In the genomic region with DNA sequence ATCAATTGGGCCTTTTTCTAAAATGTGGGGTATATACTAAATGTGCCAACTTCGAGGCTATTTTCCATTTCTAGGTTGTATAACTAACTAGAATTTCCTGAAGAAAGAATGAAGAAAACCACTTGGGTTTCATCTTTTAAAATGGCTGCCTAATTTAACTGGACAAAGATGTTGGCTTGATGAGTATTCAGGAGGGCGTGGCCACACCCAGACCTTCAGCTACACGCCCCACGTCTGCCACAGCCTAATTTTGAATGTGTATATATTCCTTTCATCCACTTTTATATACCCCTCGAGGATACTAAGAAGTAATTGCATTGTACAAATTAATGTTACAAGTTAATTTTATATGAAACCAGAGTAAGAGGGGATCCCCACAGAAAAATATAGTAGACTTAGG, we compare ENCODE assay signal across 11 mouse cellular contexts. TPM values are rescaled to one million over a fixed set of nuclear protein-coding genes. Genes with fewer than 3 reads are reported as not detected.
DNase-seq lines count a peak whose midpoint lies in the region; ATAC-seq and TF ChIP-seq lines count a peak whose summit lies in the region.
"Had no signal": no experiment of that assay in that cellular context is flagged by ENCODE, and none has a peak within 500 bp of the region (broad histone marks: within the 10 kb centered on the region; RNA-seq: fewer than 3 reads in every experiment).

No protein-coding gene starts in this region.

- no peak overlapping the region for H3K4me2 ChIP-seq in hindbrain, embryonic 11.5 days (replicated peaks; ENCODE audit: low read depth, low read length)
- H3K4me2 ChIP-seq in embryonic facial prominence, embryonic 11.5 days (ENCODE audit: low read depth, low read length): peak overlapping the region; percentile 60
- peak overlapping the region; percentile 68 for H3K4me2 ChIP-seq in limb, embryonic 12.5 days

- peaks cover 35% of the 10 kb centered on the region for H3K79me3 ChIP-seq in C2C12 (ENCODE audit: low read depth)

- no peak overlapping the region for H3K9ac ChIP-seq in hindbrain, embryonic 11.5 days (ENCODE audit: low read depth, low read length)
- H3K9ac ChIP-seq in embryonic facial prominence, embryonic 11.5 days (replicated peaks; ENCODE audit: low read length): no peak overlapping the region; the same call in 1 of the 2 replicates
- H3K9ac ChIP-seq in limb, embryonic 12.5 days (replicated peaks): peak overlapping the region; percentile 61

- no peak for TF ChIP-seq CTCF in C2C12 (IDR thresholded peaks at IDR 0.05; ENCODE audit: control insufficient read depth, insufficient read depth, insufficient read length)

- 79% methylated on average over 5 of the region's 5 CpGs for WGBS in hindbrain, embryonic 10.5 days
- 77% methylated on average over 5 of the region's 5 CpGs for WGBS in hindbrain, embryonic 11.5 days
- 60% methylated on average over 5 of the region's 5 CpGs for WGBS in embryonic facial prominence, embryonic 11.5 days
- WGBS in limb, embryonic 12.5 days: 54% methylated on average over 5 of the region's 5 CpGs

- 0 out of 2 replicates have a peak overlapping the region, but pooled peaks have one; percentile 58 for H3K4me3 ChIP-seq in hindbrain, embryonic 10.5 days
- H3K4me3 ChIP-seq in hindbrain, embryonic 11.5 days (ENCODE audit: low read depth, low read length): no peak overlapping the region
- peak overlapping the region; percentile 56 for H3K4me3 ChIP-seq in C2C12 (ENCODE audit: insufficient read depth, poor library complexity, severe bottlenecking)
- peak overlapping the region; percentile 52 for H3K4me3 ChIP-seq in embryonic facial prominence, embryonic 11.5 days (ENCODE audit: low read depth, low read length)
- peak overlapping the region; percentile 45 for H3K4me3 ChIP-seq in limb, embryonic 12.5 days (replicated peaks)
- H3K4me3 ChIP-seq: megakaryocyte, embryonic 14.5 days had no signal

- no peaks in the 10 kb centered on the region for H3K9me3 ChIP-seq in hindbrain, embryonic 10.5 days
- H3K9me3 ChIP-seq in hindbrain, embryonic 11.5 days (ENCODE audit: control insufficient read depth, low read length): no peaks in the 10 kb centered on the region
- no peaks in the 10 kb centered on the region for H3K9me3 ChIP-seq in embryonic facial prominence, embryonic 11.5 days (replicated peaks; ENCODE audit: control insufficient read depth, low read length)
- no peaks in the 10 kb centered on the region for H3K9me3 ChIP-seq in limb, embryonic 12.5 days
- H3K9me3 ChIP-seq: megakaryocyte, embryonic 14.5 days had no signal

- no peak overlapping the region for H3K27ac ChIP-seq in hindbrain, embryonic 10.5 days
- no peak overlapping the region for H3K27ac ChIP-seq in hindbrain, embryonic 11.5 days (ENCODE audit: low read depth, low read length)
- H3K27ac ChIP-seq in embryonic facial prominence, embryonic 11.5 days (replicated peaks; ENCODE audit: low read depth, low read length): no peak overlapping the region
- H3K27ac ChIP-seq in limb, embryonic 12.5 days: peak overlapping the region; percentile 89; the same call in 1 of the 2 replicates

- no peak for ATAC-seq in hindbrain, embryonic 11.5 days (ENCODE audit: low FRiP score)
- ATAC-seq in embryonic facial prominence, embryonic 11.5 days (replicated peaks; ENCODE audit: insufficient number of reproducible peaks, low FRiP score, low TSS enrichment, low read depth): no peak
- ATAC-seq in limb, embryonic 12.5 days (ENCODE audit: insufficient number of reproducible peaks, insufficient read depth, low FRiP score, low TSS enrichment, low read depth): no peak
- ATAC-seq in CD4-positive, CD25-positive, alpha-beta regulatory T cell, adult 4 months: no peak
- ATAC-seq: forebrain, embryonic 16.5 days had no signal

- H3ac ChIP-seq in C2C12 (ENCODE audit: control insufficient read depth, insufficient read length, low read depth): no peak overlapping the region

- DNase-seq in hindbrain, embryonic 10.5 days (ENCODE audit: low spot score): no peak
- no peak for DNase-seq in hindbrain, embryonic 11.5 days (ENCODE audit: low spot score)
- peak; percentile 25 for DNase-seq in embryonic facial prominence, embryonic 11.5 days (ENCODE audit: low spot score)
- no peak for DNase-seq in urinary bladder, adult 2 months (ENCODE audit: low spot score)
- no peak for DNase-seq in cerebellum, adult 9-11 months
- DNase-seq: cerebellum, adult 9-10 months had no signal

- H3K4me1 ChIP-seq in hindbrain, embryonic 10.5 days (replicated peaks): peaks cover 27% of the 10 kb centered on the region
- H3K4me1 ChIP-seq in hindbrain, embryonic 11.5 days (replicated peaks; ENCODE audit: control insufficient read depth, insufficient read depth, low read length): no peaks in the 10 kb centered on the region
- no peaks in the 10 kb centered on the region for H3K4me1 ChIP-seq in embryonic facial prominence, embryonic 11.5 days (ENCODE audit: control insufficient read depth, insufficient read depth, low read length)
- peaks cover 31% of the 10 kb centered on the region for H3K4me1 ChIP-seq in limb, embryonic 12.5 days (replicated peaks)

- H3K36me3 ChIP-seq in hindbrain, embryonic 10.5 days: no peaks in the 10 kb centered on the region
- no peaks in the 10 kb centered on the region for H3K36me3 ChIP-seq in hindbrain, embryonic 11.5 days (ENCODE audit: control insufficient read depth, insufficient read depth, low read length)
- peaks cover 42% of the 10 kb centered on the region for H3K36me3 ChIP-seq in C2C12 (ENCODE audit: control insufficient read depth, insufficient read depth)
- no peaks in the 10 kb centered on the region for H3K36me3 ChIP-seq in embryonic facial prominence, embryonic 11.5 days (replicated peaks; ENCODE audit: control insufficient read depth, insufficient read depth, low read depth, low read length)
- H3K36me3 ChIP-seq in limb, embryonic 12.5 days: peaks cover 28% of the 10 kb centered on the region

- H3K27me3 ChIP-seq in hindbrain, embryonic 10.5 days (ENCODE audit: insufficient read depth, poor library complexity, severe bottlenecking): peaks cover 30% of the 10 kb centered on the region
- no peaks in the 10 kb centered on the region; the same call in 1 of the 2 replicates for H3K27me3 ChIP-seq in hindbrain, embryonic 11.5 days (ENCODE audit: control insufficient read depth, insufficient read depth, low read length)
- H3K27me3 ChIP-seq in C2C12 (ENCODE audit: control insufficient read depth, insufficient read depth, insufficient read length): no peaks in the 10 kb centered on the region
- no peaks in the 10 kb centered on the region for H3K27me3 ChIP-seq in embryonic facial prominence, embryonic 11.5 days (ENCODE audit: control insufficient read depth, insufficient read depth, low read length)
- H3K27me3 ChIP-seq in limb, embryonic 12.5 days: no peaks in the 10 kb centered on the region

- peaks cover 56% of the 10 kb centered on the region for H3K79me2 ChIP-seq in C2C12 (ENCODE audit: control insufficient read depth, insufficient read depth)

TF ChIP-seq in C2C12, 6 proteins besides CTCF, POLR2A, EP300 and RAD21:
- TF ChIP-seq FOSL1 (IDR thresholded peaks at IDR 0.05; ENCODE audit: insufficient read depth, low read length, poor library complexity, severe bottlenecking) (no peak), USF1 (IDR thresholded peaks at IDR 0.05; ENCODE audit: low read depth) (no peak), CEBPB (IDR thresholded peaks at IDR 0.05; ENCODE audit: low read depth) (no peak), MYOD1 (IDR thresholded peaks at IDR 0.05; ENCODE audit: control insufficient read depth, insufficient read length, low read depth) (no peak), MAX (IDR thresholded peaks at IDR 0.05) (no peak), MYOG (IDR thresholded peaks at IDR 0.05; ENCODE audit: control insufficient read depth, extremely low read depth, insufficient read length) (no peak)

RNA-seq across cellular contexts. Expression of gene Col1a2, which starts 2.2 kb away (rescaled TPM):
- 99.8 and 130 TPM in 2 replicates for polyA plus RNA-seq in hindbrain, embryonic 10.5 days (2016; fragmentation: Nextera tagmentation; extraction: Ambion mirVana)
- 143 and 151 TPM in 2 replicates for polyA plus RNA-seq in hindbrain, embryonic 11.5 days (2014; fragmentation: Nextera tagmentation; extraction: Ambion mirVana)
- 144 TPM for polyA plus RNA-seq in C2C12 (2012; fragmentation: generic; extraction: Trizol)
- 225 and 245 TPM in 2 replicates for polyA plus RNA-seq in embryonic facial prominence, embryonic 11.5 days (2014; fragmentation: Nextera tagmentation; extraction: Ambion mirVana)
- polyA plus RNA-seq in limb, embryonic 12.5 days (2016; fragmentation: Nextera tagmentation; extraction: Ambion mirVana): 448 and 471 TPM in 2 replicates
- polyA plus RNA-seq in CD4-positive, CD25-positive, alpha-beta regulatory T cell, adult 4 months (2017; shearing (Covaris generic)): under 1 TPM in 1 of 2 experiments, not detected in 1; 0.14 TPM
- polyA plus RNA-seq in urinary bladder, adult 2 months (2012; rRNA removed): 1,014 and 1,293 TPM in 2 replicates

Comparison
In these comparisons a context has a peak if more than half of its experiments do, and no peak if none do; other contexts are left out.
1. RNA of gene Col1a2, which starts 2.2 kb away (polyA plus RNA-seq): 1,014 to 1,293 TPM in urinary bladder, adult 2 months, 448 to 471 TPM in limb, embryonic 12.5 days, 225 to 245 TPM in embryonic facial prominence, embryonic 11.5 days, 144 TPM in C2C12 (single experiment), 143 to 151 TPM in hindbrain, embryonic 11.5 days and 99.8 to 130 TPM in hindbrain, embryonic 10.5 days; 0.14 TPM in CD4-positive, CD25-positive, alpha-beta regulatory T cell, adult 4 months; every median in the first group is over 10 times any median in the second.